Mouse (Mus musculus): ENCODE data around the gene Dad1. TPM values are rescaled to one million over a fixed set of nuclear protein-coding genes. Genes with fewer than 3 reads are reported as not detected.

Gene Dad1
- polyA plus RNA-seq, 1 experiment from 2014 or later = 372 TPM

GRCm38 (mm10) chr14:54208741-54209140 lies 45.2 kb downstream of the Dad1 start:
- Histone ChIP-seq H3K4me2 (ENCODE audit: low read length) (no peak overlapping the region), H3K36me3 (ENCODE audit: control insufficient read depth, insufficient read depth, low read length) (no peaks in the 10 kb centered on the region), H3K27me3 (replicated peaks; ENCODE audit: control insufficient read depth, insufficient read depth, low read length) (no peaks in the 10 kb centered on the region), H3K4me1 (ENCODE audit: control insufficient read depth, insufficient read depth, low read length) (no peaks in the 10 kb centered on the region), H3K9ac (ENCODE audit: low read length) (no peak overlapping the region), H3K27ac (ENCODE audit: low read depth, low read length) (no peak overlapping the region), H3K9me3 (replicated peaks; ENCODE audit: control insufficient read depth, low read length) (no peaks in the 10 kb centered on the region), H3K4me3 (ENCODE audit: low read depth, low read length) (no peak overlapping the region)
- 74% methylated on average over 6 of the region's 6 CpGs for WGBS
- ATAC-seq = no peak
- no peak for DNase-seq (ENCODE audit: low spot score)

GRCm38 (mm10) chr14:54207924-54208323 lies 46.0 kb downstream of the Dad1 start:
- no peaks in the 10 kb centered on the region for H3K4me1 ChIP-seq (ENCODE audit: control insufficient read depth, insufficient read depth, low read length)
- no peaks in the 10 kb centered on the region for H3K27me3 ChIP-seq (replicated peaks; ENCODE audit: control insufficient read depth, insufficient read depth, low read length)
- no peak for DNase-seq (ENCODE audit: low spot score)
- no peaks in the 10 kb centered on the region for H3K9me3 ChIP-seq (replicated peaks; ENCODE audit: control insufficient read depth, low read length)
- no peak overlapping the region for H3K4me2 ChIP-seq (ENCODE audit: low read length)
- H3K36me3 ChIP-seq (ENCODE audit: control insufficient read depth, insufficient read depth, low read length) = no peaks in the 10 kb centered on the region
- no peak overlapping the region for H3K4me3 ChIP-seq (ENCODE audit: low read depth, low read length)
- no peak for ATAC-seq
- H3K27ac ChIP-seq (ENCODE audit: low read depth, low read length) = no peak overlapping the region
- no peak overlapping the region for H3K9ac ChIP-seq (ENCODE audit: low read length)
- WGBS = 86% methylated on average over 5 of the region's 5 CpGs

GRCm38 (mm10) chr14:54206750-54207550 lies 47.0 kb downstream of the Dad1 start:
- WGBS = 83% methylated on average over 15 of the region's 15 CpGs
- Histone ChIP-seq H3K27me3 (replicated peaks; ENCODE audit: control insufficient read depth, insufficient read depth, low read length) (no peaks in the 10 kb centered on the region), H3K4me1 (ENCODE audit: control insufficient read depth, insufficient read depth, low read length) (no peaks in the 10 kb centered on the region), H3K36me3 (ENCODE audit: control insufficient read depth, insufficient read depth, low read length) (no peaks in the 10 kb centered on the region), H3K4me3 (ENCODE audit: low read depth, low read length) (no peak overlapping the region), H3K27ac (ENCODE audit: low read depth, low read length) (no peak overlapping the region), H3K9me3 (replicated peaks; ENCODE audit: control insufficient read depth, low read length) (no peaks in the 10 kb centered on the region), H3K4me2 (ENCODE audit: low read length) (no peak overlapping the region), H3K9ac (ENCODE audit: low read length) (no peak overlapping the region)
- ATAC-seq = no peak
- DNase-seq (ENCODE audit: low spot score) = no peak

GRCm38 (mm10) chr14:54206309-54206708 lies 47.6 kb downstream of the Dad1 start:
- Histone ChIP-seq H3K36me3 (ENCODE audit: control insufficient read depth, insufficient read depth, low read length) (no peaks in the 10 kb centered on the region), H3K4me3 (ENCODE audit: low read depth, low read length) (no peak overlapping the region), H3K9ac (ENCODE audit: low read length) (no peak overlapping the region), H3K27me3 (replicated peaks; ENCODE audit: control insufficient read depth, insufficient read depth, low read length) (no peaks in the 10 kb centered on the region), H3K4me1 (ENCODE audit: control insufficient read depth, insufficient read depth, low read length) (no peaks in the 10 kb centered on the region), H3K4me2 (ENCODE audit: low read length) (no peak overlapping the region), H3K27ac (ENCODE audit: low read depth, low read length) (no peak overlapping the region), H3K9me3 (replicated peaks; ENCODE audit: control insufficient read depth, low read length) (no peaks in the 10 kb centered on the region)
- WGBS = 88% methylated on average over 5 of the region's 5 CpGs
- DNase-seq (ENCODE audit: low spot score) = no peak
- ATAC-seq = no peak

GRCm38 (mm10) chr14:54205904-54206303 lies 48.0 kb downstream of the Dad1 start:
- H3K4me3 ChIP-seq (ENCODE audit: low read depth, low read length) = no peak overlapping the region
- H3K27me3 ChIP-seq (replicated peaks; ENCODE audit: control insufficient read depth, insufficient read depth, low read length) = no peaks in the 10 kb centered on the region
- DNase-seq (ENCODE audit: low spot score) (no peak), ATAC-seq (no peak)
- no peaks in the 10 kb centered on the region for H3K9me3 ChIP-seq (replicated peaks; ENCODE audit: control insufficient read depth, low read length)
- no peak overlapping the region for H3K9ac ChIP-seq (ENCODE audit: low read length)
- no peak overlapping the region for H3K27ac ChIP-seq (ENCODE audit: low read depth, low read length)
- WGBS = 77% methylated on average over 6 of the region's 6 CpGs
- no peak overlapping the region for H3K4me2 ChIP-seq (ENCODE audit: low read length)
- no peaks in the 10 kb centered on the region for H3K36me3 ChIP-seq (ENCODE audit: control insufficient read depth, insufficient read depth, low read length)
- no peaks in the 10 kb centered on the region for H3K4me1 ChIP-seq (ENCODE audit: control insufficient read depth, insufficient read depth, low read length)

GRCm38 (mm10) chr14:54204786-54205185 lies 49.1 kb downstream of the Dad1 start:
- Histone ChIP-seq H3K27me3 (replicated peaks; ENCODE audit: control insufficient read depth, insufficient read depth, low read length) (no peaks in the 10 kb centered on the region), H3K9me3 (replicated peaks; ENCODE audit: control insufficient read depth, low read length) (no peaks in the 10 kb centered on the region), H3K36me3 (ENCODE audit: control insufficient read depth, insufficient read depth, low read length) (no peaks in the 10 kb centered on the region), H3K4me1 (ENCODE audit: control insufficient read depth, insufficient read depth, low read length) (no peaks in the 10 kb centered on the region), H3K9ac (ENCODE audit: low read length) (no peak overlapping the region), H3K4me2 (ENCODE audit: low read length) (no peak overlapping the region), H3K4me3 (ENCODE audit: low read depth, low read length) (no peak overlapping the region), H3K27ac (ENCODE audit: low read depth, low read length) (no peak overlapping the region)
- 63% methylated on average over 4 of the region's 4 CpGs for WGBS
- no peak for DNase-seq (ENCODE audit: low spot score)
- ATAC-seq = no peak

- Histone ChIP-seq H3K27ac (ENCODE audit: low read depth, low read length) (no peak overlapping the region), H3K27me3 (replicated peaks; ENCODE audit: control insufficient read depth, insufficient read depth, low read length) (no peaks in the 10 kb centered on the region), H3K4me2 (ENCODE audit: low read length) (no peak overlapping the region), H3K9me3 (replicated peaks; ENCODE audit: control insufficient read depth, low read length) (no peaks in the 10 kb centered on the region), H3K4me1 (ENCODE audit: control insufficient read depth, insufficient read depth, low read length) (no peaks in the 10 kb centered on the region), H3K9ac (ENCODE audit: low read length) (no peak overlapping the region), H3K4me3 (ENCODE audit: low read depth, low read length) (no peak overlapping the region), H3K36me3 (ENCODE audit: control insufficient read depth, insufficient read depth, low read length) (no peaks in the 10 kb centered on the region)
- ATAC-seq (no peak), DNase-seq (ENCODE audit: low spot score) (no peak)
- WGBS = 91% methylated on average over 8 of the region's 8 CpGs
Measured at GRCm38 (mm10) chr14:54204311-54204710, 49.6 kb downstream of the Dad1 start.

- H3K9me3 ChIP-seq (replicated peaks; ENCODE audit: control insufficient read depth, low read length) = no peaks in the 10 kb centered on the region
- H3K4me2 ChIP-seq (ENCODE audit: low read length) = no peak overlapping the region
- no peak overlapping the region for H3K9ac ChIP-seq (ENCODE audit: low read length)
- no peak for ATAC-seq
- H3K36me3 ChIP-seq (ENCODE audit: control insufficient read depth, insufficient read depth, low read length) = no peaks in the 10 kb centered on the region
- no peak overlapping the region for H3K4me3 ChIP-seq (ENCODE audit: low read depth, low read length)
- H3K27me3 ChIP-seq (replicated peaks; ENCODE audit: control insufficient read depth, insufficient read depth, low read length) = no peaks in the 10 kb centered on the region
- no peak overlapping the region for H3K27ac ChIP-seq (ENCODE audit: low read depth, low read length)
- no peak for DNase-seq (ENCODE audit: low spot score)
- H3K4me1 ChIP-seq (ENCODE audit: control insufficient read depth, insufficient read depth, low read length) = no peaks in the 10 kb centered on the region
- WGBS = 89% methylated on average over 10 of the region's 10 CpGs
Measured at GRCm38 (mm10) chr14:54203776-54204175, 50.1 kb downstream of the Dad1 start.

GRCm38 (mm10) chr14:54203207-54203606 lies 50.7 kb downstream of the Dad1 start:
- Histone ChIP-seq H3K9ac (ENCODE audit: low read length) (no peak overlapping the region), H3K4me2 (ENCODE audit: low read length) (no peak overlapping the region), H3K4me1 (ENCODE audit: control insufficient read depth, insufficient read depth, low read length) (no peaks in the 10 kb centered on the region), H3K9me3 (replicated peaks; ENCODE audit: control insufficient read depth, low read length) (no peaks in the 10 kb centered on the region), H3K4me3 (ENCODE audit: low read depth, low read length) (no peak overlapping the region), H3K36me3 (ENCODE audit: control insufficient read depth, insufficient read depth, low read length) (no peaks in the 10 kb centered on the region), H3K27me3 (replicated peaks; ENCODE audit: control insufficient read depth, insufficient read depth, low read length) (no peaks in the 10 kb centered on the region), H3K27ac (ENCODE audit: low read depth, low read length) (no peak overlapping the region)
- ATAC-seq (no peak), DNase-seq (ENCODE audit: low spot score) (no peak)
- 90% methylated on average over 6 of the region's 6 CpGs for WGBS
